Mouse (Mus musculus): Measurements from ENCODE around the gene Ankrd11.

The Ankrd11 gene

DNA sequence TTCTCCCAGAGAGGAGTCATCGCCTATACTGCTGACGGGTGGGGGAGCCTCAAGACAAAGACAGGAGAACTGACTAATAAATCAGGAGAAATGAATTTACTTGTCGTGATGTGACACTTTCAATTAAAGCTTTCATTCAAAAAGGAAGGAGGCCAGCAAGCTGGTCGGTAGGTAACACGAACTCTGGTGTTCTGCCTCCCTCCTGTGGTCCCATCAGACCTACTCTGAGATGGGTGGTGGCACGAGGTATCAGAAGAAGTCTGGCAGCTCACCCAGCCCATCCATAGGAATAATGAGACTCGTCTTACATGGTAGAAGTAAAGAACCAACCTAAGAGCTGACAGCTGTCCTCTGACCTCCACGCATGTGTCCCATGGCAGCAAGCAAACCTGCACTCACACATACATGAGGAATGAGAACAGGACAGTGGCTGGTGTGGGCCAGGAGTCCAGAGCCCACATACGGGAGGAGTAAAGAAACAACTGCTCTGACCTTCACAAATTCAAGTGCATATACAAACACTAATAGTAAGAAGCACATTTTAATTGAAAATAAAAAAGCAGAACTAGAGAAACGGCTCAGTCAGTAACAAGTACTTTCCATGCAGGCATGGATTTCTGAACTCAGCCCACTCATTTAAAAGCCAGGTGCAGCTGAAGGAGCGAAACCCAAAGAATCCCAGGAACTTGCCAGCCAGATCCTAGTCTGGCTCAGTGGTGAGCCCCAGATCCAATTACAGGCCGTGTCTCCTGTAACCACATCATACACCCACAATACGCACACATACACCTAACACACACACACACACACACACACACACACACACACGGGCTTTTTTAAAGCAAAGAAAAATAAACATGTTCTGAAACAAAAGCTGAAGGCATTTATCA, 37.8 kb downstream of the Ankrd11 start:
- no peak for DNase-seq

- DNase-seq = no peak
Measured at GRCm38 (mm10) chr8:123000311-123000710, 41.8 kb downstream of the Ankrd11 start.

GRCm38 (mm10) chr8:122997963-122998362, 44.1 kb downstream of the Ankrd11 start:
- no peak for DNase-seq

DNA sequence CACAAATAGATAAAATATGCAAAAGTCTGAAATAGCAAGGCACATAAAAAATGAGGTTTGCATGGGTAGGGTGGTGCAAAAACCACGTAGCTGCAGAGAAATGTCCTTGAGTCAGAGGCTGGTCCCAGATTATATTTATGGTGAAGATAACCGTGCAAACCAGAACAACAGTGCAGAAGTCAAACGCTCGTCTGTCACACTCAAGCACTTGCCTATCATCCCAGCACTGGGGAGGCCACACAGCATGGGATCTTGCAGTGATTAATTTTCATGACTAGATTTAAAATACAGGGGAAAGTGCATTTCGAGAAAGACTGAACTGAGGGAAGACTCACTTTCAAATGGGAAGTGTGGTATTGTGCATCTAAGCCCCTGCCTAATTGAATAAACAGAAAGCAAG, 48.3 kb downstream of the Ankrd11 start:
- DNase-seq = no peak

GRCm38 (mm10) chr8:122993031-122993430, 49.0 kb downstream of the Ankrd11 start:
- DNase-seq = no peak

- no peak for DNase-seq
Measured at GRCm38 (mm10) chr8:122992296-122992695, 49.8 kb downstream of the Ankrd11 start.

DNA sequence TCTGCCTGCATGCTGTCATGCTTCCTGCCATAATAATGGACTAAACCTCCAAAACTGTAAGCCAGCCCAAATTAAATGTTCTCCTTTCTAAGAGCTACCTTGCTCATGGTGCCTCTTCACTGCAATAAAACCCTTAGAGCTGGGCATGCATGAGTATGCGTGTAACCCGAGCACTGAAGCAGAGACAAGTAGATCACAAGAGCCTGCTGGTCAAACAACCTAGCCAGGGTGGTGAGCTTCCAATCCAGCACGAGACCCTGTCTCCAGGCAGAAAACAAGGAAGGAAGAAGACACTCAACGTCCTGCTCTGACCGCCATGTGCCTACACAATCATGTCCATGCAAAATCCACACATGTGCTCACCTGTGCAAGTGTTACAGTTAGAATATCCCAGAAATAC, 50.7 kb downstream of the Ankrd11 start:
- DNase-seq = no peak

DNA sequence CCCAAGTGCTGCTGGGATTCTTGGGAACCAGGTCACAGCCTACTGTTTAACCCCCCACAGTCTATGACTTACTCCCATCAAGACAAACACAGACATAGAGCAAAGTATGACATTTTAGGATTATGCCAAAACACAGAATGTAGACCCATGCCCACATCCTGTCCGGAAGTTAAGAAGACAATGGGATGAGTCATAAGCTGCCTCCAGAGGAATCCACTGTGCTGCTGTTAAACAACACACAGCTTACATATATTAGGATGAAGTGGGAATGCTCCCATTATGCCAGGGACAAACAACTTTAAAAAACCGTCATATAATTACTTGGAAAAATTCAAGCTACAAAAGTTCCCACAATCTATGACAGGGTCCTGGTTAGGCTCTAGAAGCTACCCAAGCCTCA, 52.1 kb downstream of the Ankrd11 start:
- no peak for DNase-seq

DNA sequence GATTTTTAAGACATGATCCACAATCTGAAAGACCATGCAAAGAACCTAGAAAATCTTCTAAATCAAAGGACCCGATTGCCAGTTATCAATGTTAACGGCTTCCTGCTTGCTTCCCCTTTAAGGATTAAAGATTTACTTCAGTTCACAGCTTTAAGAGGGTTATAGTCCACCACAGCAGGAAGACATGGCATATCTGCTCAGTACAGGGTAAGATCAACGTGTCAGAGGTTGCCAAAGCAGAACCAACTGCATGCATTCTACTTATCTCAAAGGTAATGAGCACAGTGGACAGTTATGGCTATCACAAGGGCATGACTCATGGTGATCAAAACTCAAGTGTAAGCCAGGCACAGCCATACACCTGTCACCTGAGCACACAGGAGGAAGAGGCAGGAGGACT, 53.1 kb downstream of the Ankrd11 start:
- DNase-seq = no peak

DNA sequence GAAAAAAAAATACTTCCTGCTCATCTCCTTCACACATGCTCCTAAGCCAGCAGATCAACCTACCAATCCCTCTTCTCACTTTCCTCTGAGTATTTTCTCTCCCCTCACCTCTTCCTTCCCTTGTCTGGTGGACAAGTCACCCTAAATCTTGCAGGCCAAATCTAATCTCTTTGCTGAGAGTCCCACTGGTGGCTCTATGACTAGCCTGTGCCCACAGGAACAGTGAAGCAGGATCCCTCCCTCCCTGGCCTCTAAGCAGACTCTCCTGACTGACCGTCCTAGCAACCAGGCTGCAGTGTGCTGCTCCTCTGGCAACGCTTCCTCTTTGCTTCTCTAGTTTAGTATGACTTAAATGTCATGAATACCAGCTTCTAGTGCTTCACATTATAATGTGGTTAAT, 54.8 kb downstream of the Ankrd11 start:
- DNase-seq = no peak

GRCm38 (mm10) chr8:122986501-122987184, 55.4 kb downstream of the Ankrd11 start:
- DNase-seq = no peak

- DNase-seq = no peak
Measured at GRCm38 (mm10) chr8:122984175-122984574, 57.9 kb downstream of the Ankrd11 start.

DNA sequence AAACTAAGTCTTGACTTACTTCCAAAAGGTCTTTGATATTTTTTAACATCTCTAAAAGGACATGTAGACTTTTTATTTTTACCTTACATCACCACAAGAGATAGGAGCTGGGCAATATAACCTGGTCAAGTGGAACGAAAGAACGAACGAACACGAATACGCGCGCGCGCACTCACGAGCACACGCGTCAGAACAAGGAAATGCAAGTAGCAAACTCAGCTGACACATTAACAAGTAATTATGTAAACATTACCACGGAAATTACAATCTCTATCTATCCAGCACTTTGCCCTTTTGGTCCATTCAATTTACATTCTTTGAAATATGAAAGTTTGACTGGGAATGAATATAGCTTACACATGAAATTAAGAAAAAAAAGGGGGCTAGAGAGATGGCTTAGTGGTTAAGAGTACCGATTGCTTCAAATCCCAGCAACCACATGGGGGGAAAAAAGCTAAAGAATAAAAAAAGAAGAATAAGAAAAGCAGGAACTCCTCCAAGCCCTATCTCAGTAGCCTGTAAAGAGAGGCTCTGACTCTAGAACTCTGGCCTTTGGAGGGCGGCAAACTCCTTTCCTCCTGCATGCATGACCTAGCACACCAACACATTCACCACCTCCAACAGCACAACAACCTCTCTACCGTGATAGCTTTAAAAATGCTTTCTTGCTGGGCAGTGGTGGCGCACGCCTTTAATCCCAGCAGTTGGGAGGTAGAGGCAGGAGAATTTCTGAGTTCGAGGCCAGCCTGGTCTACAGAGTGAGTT, 58.7 kb downstream of the Ankrd11 start:
- DNase-seq = no peak

DNA sequence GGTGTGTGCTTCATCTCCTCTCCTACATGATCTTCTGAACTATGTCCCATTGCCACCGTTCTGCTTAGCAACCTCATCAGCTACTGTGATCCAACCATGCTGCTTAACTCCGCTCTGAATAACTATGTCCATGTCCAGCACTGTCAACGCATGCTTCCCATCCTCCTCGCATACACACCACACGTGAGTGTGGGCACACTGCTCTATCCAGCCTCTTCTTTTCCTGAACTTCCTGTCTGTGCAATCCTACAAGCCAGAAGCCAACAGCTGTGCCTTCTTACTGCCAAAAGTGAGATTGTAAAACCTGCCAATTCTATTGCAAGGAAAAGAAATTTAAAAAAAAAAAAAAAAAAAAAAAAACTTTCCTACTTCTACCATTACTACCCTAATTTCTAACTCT, 60.4 kb downstream of the Ankrd11 start:
- DNase-seq = no peak

DNA sequence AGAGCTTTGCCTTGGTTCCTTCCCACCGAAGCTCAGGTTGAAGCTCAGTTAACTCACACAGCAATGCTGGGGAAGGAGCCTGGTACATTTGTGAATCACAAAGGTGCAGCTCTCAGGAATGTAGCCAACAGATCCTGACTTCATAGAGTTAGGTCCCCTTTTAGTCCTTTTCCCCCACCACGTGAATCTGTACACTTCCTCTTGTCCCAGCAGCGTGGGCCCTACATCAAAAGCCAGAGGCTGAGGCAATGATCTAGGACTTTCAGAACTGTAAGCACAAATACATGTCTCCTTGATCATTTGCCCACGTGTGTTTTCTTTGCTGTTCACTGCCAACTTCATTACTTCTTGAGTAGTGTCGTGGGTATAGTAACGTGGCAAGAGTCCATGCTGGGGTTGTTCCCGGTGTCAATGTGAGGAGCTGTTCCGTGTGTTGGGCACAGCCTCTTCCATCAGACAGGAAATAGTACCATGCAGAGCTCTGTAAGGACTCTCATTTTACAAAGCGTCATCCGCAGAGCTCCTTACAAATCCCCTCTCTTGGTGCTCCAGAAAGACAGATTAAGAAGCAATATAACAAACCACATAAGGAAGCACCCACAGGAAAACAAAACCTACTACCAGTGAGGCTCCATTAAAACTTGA, 62.1 kb downstream of the Ankrd11 start:
- DNase-seq = no peak

- no peak for DNase-seq
Measured at GRCm38 (mm10) chr8:122979424-122979823, 62.7 kb downstream of the Ankrd11 start.

GRCm38 (mm10) chr8:122976046-122976445, 66.0 kb downstream of the Ankrd11 start:
- DNase-seq = no peak

GRCm38 (mm10) chr8:122969964-122970620, 72.0 kb downstream of the Ankrd11 start:
- no peak for DNase-seq

GRCm38 (mm10) chr8:122968145-122968544, 73.9 kb downstream of the Ankrd11 start:
- no peak for DNase-seq

DNA sequence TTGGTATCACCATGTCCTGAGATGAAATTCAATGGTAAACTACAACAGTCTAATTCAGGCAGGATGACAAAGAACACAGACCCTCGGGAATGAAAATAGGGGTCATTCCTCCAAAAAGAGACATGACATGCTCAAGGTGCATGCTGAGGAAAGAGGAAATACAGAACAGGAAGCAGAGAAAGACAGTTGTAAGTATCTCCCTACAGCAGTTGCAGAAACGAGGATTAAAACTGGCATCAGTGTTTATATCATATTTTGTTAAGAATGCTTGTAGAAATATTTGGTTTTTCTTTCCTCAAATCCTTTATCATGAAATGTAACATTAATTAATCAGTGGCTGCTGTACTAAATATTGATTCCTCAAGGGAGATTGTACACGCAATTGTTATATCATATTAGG, 75.4 kb downstream of the Ankrd11 start:
- no peak for DNase-seq

GRCm38 (mm10) chr8:122962046-122962445, 80.0 kb downstream of the Ankrd11 start:
- DNase-seq = no peak

- DNase-seq = no peak
Measured at GRCm38 (mm10) chr8:122961458-122961857, 80.6 kb downstream of the Ankrd11 start.

Measured in cerebellum, postnatal 36 days (tissue).